Mouse (Mus musculus): ENCODE measurements at regions not wholly inside any gene's neighbourhood (a gene's known extent, or its start where the extent isn't known, plus 50 kb on each side); places are given as distances from the start of the nearest gene placed in this dataset.

GRCm38 (mm10) chr5:129256136-129256535 is 159.6 kb downstream of the Adgrd1 start:
- TF ChIP-seq CTCF (IDR thresholded peaks at IDR 0.05; ENCODE audit: low read depth) = peak; percentile 47
- H3K9me3 ChIP-seq (replicated peaks; ENCODE audit: low read length) = no peaks in the 10 kb centered on the region
- H3K36me3 ChIP-seq (ENCODE audit: insufficient read depth, low read length) = no peaks in the 10 kb centered on the region
- H3K27me3 ChIP-seq (ENCODE audit: insufficient read depth, low read length) = no peaks in the 10 kb centered on the region
- no peak overlapping the region for H3K4me3 ChIP-seq (replicated peaks; ENCODE audit: low read depth, low read length)
- no peaks in the 10 kb centered on the region for H3K4me1 ChIP-seq (replicated peaks; ENCODE audit: insufficient read depth, low read length)
- no peak for DNase-seq (ENCODE audit: low spot score)
- no peak for ATAC-seq (replicated peaks; ENCODE audit: low FRiP score, low read depth)
- 72% methylated on average over 9 of the region's 9 CpGs for WGBS
- H3K4me2 ChIP-seq (ENCODE audit: low read length) = no peak overlapping the region
- no peak overlapping the region for H3K27ac ChIP-seq
- H3K9ac ChIP-seq (ENCODE audit: low read depth, low read length) = no peak overlapping the region

- WGBS = 73% methylated on average over 5 of the region's 5 CpGs
- 0 out of 2 replicates have a peak, but pooled peaks cover 3% of the 10 kb centered on the region for H3K4me1 ChIP-seq (replicated peaks; ENCODE audit: insufficient read depth, low read length)
- no peaks in the 10 kb centered on the region for H3K27me3 ChIP-seq (ENCODE audit: insufficient read depth, low read length)
- DNase-seq (ENCODE audit: low spot score) (no peak), ATAC-seq (replicated peaks; ENCODE audit: low FRiP score, low read depth) (no peak)
- H3K36me3 ChIP-seq (ENCODE audit: insufficient read depth, low read length) = no peaks in the 10 kb centered on the region
- H3K4me3 ChIP-seq (replicated peaks; ENCODE audit: low read depth, low read length) = no peak overlapping the region
- no peak overlapping the region for H3K9ac ChIP-seq (ENCODE audit: low read depth, low read length)
- no peaks in the 10 kb centered on the region for H3K9me3 ChIP-seq (replicated peaks; ENCODE audit: low read length)
- H3K4me2 ChIP-seq (ENCODE audit: low read length) = no peak overlapping the region
- no peak for TF ChIP-seq CTCF (IDR thresholded peaks at IDR 0.05; ENCODE audit: low read depth)
- H3K27ac ChIP-seq = no peak overlapping the region
These were observed 160.7 kb downstream of the Adgrd1 start for GRCm38 (mm10) chr5:129257206-129257605.

- no peaks in the 10 kb centered on the region for H3K27me3 ChIP-seq (ENCODE audit: insufficient read depth, low read length)
- H3K27ac ChIP-seq = no peak overlapping the region
- H3K4me2 ChIP-seq (ENCODE audit: low read length) = no peak overlapping the region
- TF ChIP-seq CTCF (IDR thresholded peaks at IDR 0.05; ENCODE audit: low read depth) = no peak
- no peak overlapping the region for H3K4me3 ChIP-seq (replicated peaks; ENCODE audit: low read depth, low read length)
- H3K9me3 ChIP-seq (replicated peaks; ENCODE audit: low read length) = no peaks in the 10 kb centered on the region
- ATAC-seq (replicated peaks; ENCODE audit: low FRiP score, low read depth) (no peak), DNase-seq (ENCODE audit: low spot score) (peak; percentile 47)
- no peak overlapping the region for H3K9ac ChIP-seq (ENCODE audit: low read depth, low read length)
- 40% methylated on average over 9 of the region's 9 CpGs for WGBS
- H3K4me1 ChIP-seq (replicated peaks; ENCODE audit: insufficient read depth, low read length) = 0 out of 2 replicates have a peak, but pooled peaks cover 3% of the 10 kb centered on the region
- no peaks in the 10 kb centered on the region for H3K36me3 ChIP-seq (ENCODE audit: insufficient read depth, low read length)
These were observed 164.1 kb downstream of the Adgrd1 start for GRCm38 (mm10) chr5:129260689-129261088.

- 45% methylated on average over 9 of the region's 9 CpGs for WGBS
These were observed 166.6 kb downstream of the Adgrd1 start for GRCm38 (mm10) chr5:129263118-129263517.

GRCm38 (mm10) chr5:129264363-129264762 is 167.8 kb downstream of the Adgrd1 start:
- Histone ChIP-seq H3K9ac (ENCODE audit: low read depth, low read length) (no peak overlapping the region), H3K4me1 (replicated peaks; ENCODE audit: insufficient read depth, low read length) (0 out of 2 replicates have a peak, but pooled peaks cover 3% of the 10 kb centered on the region), H3K4me2 (ENCODE audit: low read length) (no peak overlapping the region), H3K27ac (no peak overlapping the region), H3K36me3 (ENCODE audit: insufficient read depth, low read length) (no peaks in the 10 kb centered on the region), H3K27me3 (ENCODE audit: insufficient read depth, low read length) (0 out of 2 replicates have a peak, but pooled peaks cover 2% of the 10 kb centered on the region), H3K4me3 (replicated peaks; ENCODE audit: low read depth, low read length) (no peak overlapping the region), H3K9me3 (replicated peaks; ENCODE audit: low read length) (no peaks in the 10 kb centered on the region)
- ATAC-seq (replicated peaks; ENCODE audit: low FRiP score, low read depth) (no peak), DNase-seq (ENCODE audit: low spot score) (no peak)
- no peak for TF ChIP-seq CTCF (IDR thresholded peaks at IDR 0.05; ENCODE audit: low read depth)
- WGBS = 94% methylated on average over 15 of the region's 15 CpGs

More at GRCm38 (mm10) chr5:129263118-129263517, 166.6 kb downstream of the Adgrd1 start:
- TF ChIP-seq CTCF (IDR thresholded peaks at IDR 0.05; ENCODE audit: low read depth) = no peak
- H3K4me2 ChIP-seq (ENCODE audit: low read length) = no peak overlapping the region
- H3K4me1 ChIP-seq (replicated peaks; ENCODE audit: insufficient read depth, low read length) = 0 out of 2 replicates have a peak, but pooled peaks cover 3% of the 10 kb centered on the region
- H3K36me3 ChIP-seq (ENCODE audit: insufficient read depth, low read length) = no peaks in the 10 kb centered on the region
- no peak overlapping the region for H3K27ac ChIP-seq
- H3K9ac ChIP-seq (ENCODE audit: low read depth, low read length) = no peak overlapping the region
- no peak overlapping the region for H3K4me3 ChIP-seq (replicated peaks; ENCODE audit: low read depth, low read length)
- ATAC-seq (replicated peaks; ENCODE audit: low FRiP score, low read depth) = no peak
- no peak for DNase-seq (ENCODE audit: low spot score)
- no peaks in the 10 kb centered on the region for H3K9me3 ChIP-seq (replicated peaks; ENCODE audit: low read length)
- no peaks in the 10 kb centered on the region for H3K27me3 ChIP-seq (ENCODE audit: insufficient read depth, low read length)

GRCm38 (mm10) chr5:129268456-129268855 is 171.9 kb downstream of the Adgrd1 start:
- Histone ChIP-seq H3K4me2 (ENCODE audit: low read length) (no peak overlapping the region), H3K9ac (ENCODE audit: low read depth, low read length) (no peak overlapping the region), H3K36me3 (ENCODE audit: insufficient read depth, low read length) (no peaks in the 10 kb centered on the region), H3K4me3 (replicated peaks; ENCODE audit: low read depth, low read length) (no peak overlapping the region), H3K27ac (no peak overlapping the region), H3K27me3 (ENCODE audit: insufficient read depth, low read length) (0 out of 2 replicates have a peak, but pooled peaks cover 8% of the 10 kb centered on the region), H3K9me3 (replicated peaks; ENCODE audit: low read length) (no peaks in the 10 kb centered on the region), H3K4me1 (replicated peaks; ENCODE audit: insufficient read depth, low read length) (no peaks in the 10 kb centered on the region)
- WGBS = 13% methylated on average over 9 of the region's 9 CpGs
- no peak for ATAC-seq (replicated peaks; ENCODE audit: low FRiP score, low read depth)
- DNase-seq (ENCODE audit: low spot score) = peak; percentile 68
- no peak for TF ChIP-seq CTCF (IDR thresholded peaks at IDR 0.05; ENCODE audit: low read depth)

- no peak for TF ChIP-seq CTCF (IDR thresholded peaks at IDR 0.05; ENCODE audit: low read depth)
- Histone ChIP-seq H3K36me3 (ENCODE audit: insufficient read depth, low read length) (no peaks in the 10 kb centered on the region), H3K4me3 (replicated peaks; ENCODE audit: low read depth, low read length) (no peak overlapping the region), H3K27me3 (ENCODE audit: insufficient read depth, low read length) (0 out of 2 replicates have a peak, but pooled peaks cover 8% of the 10 kb centered on the region), H3K9me3 (replicated peaks; ENCODE audit: low read length) (no peaks in the 10 kb centered on the region), H3K9ac (ENCODE audit: low read depth, low read length) (no peak overlapping the region), H3K4me2 (ENCODE audit: low read length) (no peak overlapping the region), H3K4me1 (replicated peaks; ENCODE audit: insufficient read depth, low read length) (no peaks in the 10 kb centered on the region), H3K27ac (no peak overlapping the region)
- ATAC-seq (replicated peaks; ENCODE audit: low FRiP score, low read depth) (no peak), DNase-seq (ENCODE audit: low spot score) (no peak)
- whole genome bisulfite sequencing = 24% methylated on average over 5 of the region's 5 CpGs
These were observed 173.5 kb downstream of the Adgrd1 start for GRCm38 (mm10) chr5:129270051-129270472.

Measured in kidney, postnatal 0 days (tissue).